Mouse (Mus musculus) kidney, embryonic 16.5 days (tissue): ENCODE results near the gene Gpr180. TPM values are rescaled to one million over a fixed set of nuclear protein-coding genes. Genes with fewer than 3 reads are reported as not detected.
"Not testable (repeated sequence)": the region's sequence is repeated elsewhere in the genome, so short reads cannot be mapped to it uniquely, and the experiment has no call there.

Source experiments
- ATAC-seq: fragments of 200-750 bp; cut with Nextera tagmentation; 2 replicates; pipeline ENCODE4 v1.8.0; 2017; ENCODE audit warnings: moderate TSS enrichment; ENCODE audit not compliant: low FRiP score, low TSS enrichment
- H3K27ac ChIP-seq: fragments of 300-500 bp; sonication (generic); 2 replicates; pipeline ENCODE4 v1.5.1; 2014; ENCODE audit warnings: low read length
- H3K27me3 ChIP-seq: fragments of 300-500 bp; sonication (generic); 2 replicates; pipeline ENCODE4 v1.6.1; 2014; ENCODE audit warnings: low read length, control low read depth, mixed read lengths; ENCODE audit not compliant: insufficient read depth
- H3K36me3 ChIP-seq: fragments of 300-500 bp; sonication (generic); 2 replicates; pipeline ENCODE4 v1.6.1; 2014; ENCODE audit warnings: low read length, control low read depth, mixed read lengths; ENCODE audit not compliant: insufficient read depth
- H3K4me1 ChIP-seq: fragments of 300-500 bp; sonication (generic); 2 replicates; pipeline ENCODE4 v1.6.1; 2014; ENCODE audit warnings: low read length, control low read depth, mixed read lengths; ENCODE audit not compliant: insufficient read depth
- H3K4me2 ChIP-seq: fragments of 300-500 bp; sonication (generic); replicated peaks from 2 replicates; pipeline ENCODE4 v1.6.1; 2014; ENCODE audit warnings: low read depth, low read length
- H3K4me3 ChIP-seq: fragments of 300-500 bp; sonication (generic); 2 replicates; pipeline ENCODE4 v1.5.1; 2014; ENCODE audit warnings: mild to moderate bottlenecking, low read length
- H3K9ac ChIP-seq: fragments of 300-500 bp; sonication (generic); replicated peaks from 2 replicates; pipeline ENCODE4 v1.6.1; 2014; ENCODE audit warnings: low read length
- H3K9me3 ChIP-seq: fragments of 300-500 bp; sonication (generic); 2 replicates; pipeline ENCODE4 v1.6.1; 2016; ENCODE audit warnings: low read length, control low read depth
- WGBS: fragments of 180-500 bp; shearing (Covaris S2); extraction: QIAGEN DNeasy Blood & Tissue Kit; methylation state at CpG from one replicate; pipeline ENCODE4 v1.1.7; 2014; 5-methylcytosine and 5-hydroxymethylcytosine counted together
- polyA plus RNA-seq: library from polyadenylated mRNA; unstranded; fragments of >200 nt; fragmentation: Nextera tagmentation; extraction: Ambion mirVana; gene quantifications from 2 replicates; pipeline ENCODE4 v1.2.1, GENCODE M21; 2015

Gpr180 gene
- polyA plus RNA-seq, result 57.2 and 60.3 TPM in 2 replicates

GRCm38 (mm10) chr14:118136744-118137452 is at the start of gene Gpr180:
Gene Gpr180, plus strand, starts transcription at chr14:118137158.
- peaks cover 21% of the 10 kb centered on the region for H3K4me1 ChIP-seq
- H3K36me3 ChIP-seq, result peaks cover 23% of the 10 kb centered on the region
- peak within 1 kb of the TSS; percentile 78 for H3K4me2 ChIP-seq
- ATAC-seq, result peak; percentile 97
- WGBS, result under 1% methylated on average over 63 of the region's 77 CpGs
- H3K4me3 ChIP-seq, result peak within 1 kb of the TSS; percentile 90
- no peaks in the 10 kb centered on the region for H3K27me3 ChIP-seq
- H3K27ac ChIP-seq, result peak within 1 kb of the TSS; percentile 61
- no peaks in the 10 kb centered on the region for H3K9me3 ChIP-seq
- H3K9ac ChIP-seq, result peak within 1 kb of the TSS; percentile 87

GRCm38 (mm10) chr14:118088437-118089207 is 48.3 kb upstream of the Gpr180 start:
- peak; percentile 63; the same call in 1 of the 2 replicates for ATAC-seq
- Histone ChIP-seq H3K27me3 (no peaks in the 10 kb centered on the region), H3K27ac (peak overlapping the region; percentile 76), H3K4me3 (peak overlapping the region; percentile 73), H3K4me1 (no peaks in the 10 kb centered on the region; the same call in 1 of the 2 replicates), H3K9ac (peak overlapping the region; percentile 72), H3K4me2 (peak overlapping the region; percentile 76), H3K9me3 (no peaks in the 10 kb centered on the region), H3K36me3 (no peaks in the 10 kb centered on the region)
- 10% methylated on average over 22 of the region's 22 CpGs for WGBS

GRCm38 (mm10) chr14:118089215-118089805 is 47.6 kb upstream of the Gpr180 start:
- WGBS, result under 1% methylated on average over 44 of the region's 44 CpGs
- peak overlapping the region; percentile 76 for H3K4me2 ChIP-seq
- H3K4me3 ChIP-seq, result peak overlapping the region; percentile 73
- no peaks in the 10 kb centered on the region for H3K27me3 ChIP-seq
- H3K9ac ChIP-seq, result peak overlapping the region; percentile 72
- H3K27ac ChIP-seq, result peak overlapping the region; percentile 76
- H3K4me1 ChIP-seq, result no peaks in the 10 kb centered on the region; the same call in 1 of the 2 replicates
- peak; percentile 81 for ATAC-seq
- H3K9me3 ChIP-seq, result no peaks in the 10 kb centered on the region
- H3K36me3 ChIP-seq, result no peaks in the 10 kb centered on the region

- ATAC-seq, result peak; percentile 71
- Histone ChIP-seq H3K36me3 (no peaks in the 10 kb centered on the region), H3K4me1 (no peaks in the 10 kb centered on the region; the same call in 1 of the 2 replicates), H3K4me3 (peak overlapping the region; percentile 73), H3K9me3 (no peaks in the 10 kb centered on the region), H3K27ac (peak overlapping the region; percentile 41; the same call in 1 of the 2 replicates), H3K27me3 (no peaks in the 10 kb centered on the region), H3K9ac (peak overlapping the region; percentile 72), H3K4me2 (peak overlapping the region; percentile 76)
- WGBS, result 2% methylated on average over 18 of the region's 18 CpGs
These were observed 47.1 kb upstream of the Gpr180 start for GRCm38 (mm10) chr14:118089806-118090392.

GRCm38 (mm10) chr14:118098265-118098664 is 38.7 kb upstream of the Gpr180 start:
- Histone ChIP-seq H3K27me3 (no peaks in the 10 kb centered on the region), H3K4me1 (no peaks in the 10 kb centered on the region), H3K9ac (no peak overlapping the region), H3K27ac (no peak overlapping the region), H3K4me2 (no peak overlapping the region), H3K36me3 (no peaks in the 10 kb centered on the region), H3K4me3 (no peak overlapping the region), H3K9me3 (no peaks in the 10 kb centered on the region)
- ATAC-seq, result no peak
- WGBS, result 42% methylated on average over 2 of the region's 2 CpGs

GRCm38 (mm10) chr14:118101227-118101990 is 35.5 kb upstream of the Gpr180 start:
- ATAC-seq, result no peak
- WGBS, result 83% methylated on average over 14 of the region's 14 CpGs
- Histone ChIP-seq H3K9me3 (peaks cover 6% of the 10 kb centered on the region; the same call in 1 of the 2 replicates), H3K9ac (no peak overlapping the region), H3K27me3 (no peaks in the 10 kb centered on the region), H3K4me3 (no peak overlapping the region), H3K27ac (no peak overlapping the region), H3K4me1 (no peaks in the 10 kb centered on the region), H3K36me3 (no peaks in the 10 kb centered on the region), H3K4me2 (no peak overlapping the region)

GRCm38 (mm10) chr14:118107479-118107878 is 29.5 kb upstream of the Gpr180 start:
- H3K9ac ChIP-seq, H3K9me3 ChIP-seq, H3K27ac ChIP-seq, H3K4me2 ChIP-seq, H3K4me3 ChIP-seq, H3K4me1 ChIP-seq, ATAC-seq, H3K27me3 ChIP-seq: not testable (repeated sequence)
- 91% methylated on average over 2 of the region's 2 CpGs for WGBS
- H3K36me3 ChIP-seq, result peaks cover 17% of the 10 kb centered on the region

GRCm38 (mm10) chr14:118113116-118113515 is 23.8 kb upstream of the Gpr180 start:
- peaks cover 4% of the 10 kb centered on the region; the same call in 1 of the 2 replicates for H3K9me3 ChIP-seq
- peaks cover 68% of the 10 kb centered on the region for H3K36me3 ChIP-seq
- H3K27ac ChIP-seq, result no peak overlapping the region
- H3K27me3 ChIP-seq, result no peaks in the 10 kb centered on the region
- no peak overlapping the region for H3K4me3 ChIP-seq
- H3K9ac ChIP-seq, result no peak overlapping the region
- no peak for ATAC-seq
- no peaks in the 10 kb centered on the region for H3K4me1 ChIP-seq
- no peak overlapping the region for H3K4me2 ChIP-seq
- 85% methylated on average over 6 of the region's 6 CpGs for WGBS

GRCm38 (mm10) chr14:118124129-118124528 is 12.8 kb upstream of the Gpr180 start:
- no peak for ATAC-seq
- Histone ChIP-seq H3K4me3 (no peak overlapping the region), H3K4me1 (no peaks in the 10 kb centered on the region), H3K4me2 (no peak overlapping the region), H3K27me3 (no peaks in the 10 kb centered on the region), H3K9me3 (no peaks in the 10 kb centered on the region), H3K9ac (no peak overlapping the region), H3K36me3 (peaks cover 57% of the 10 kb centered on the region), H3K27ac (no peak overlapping the region)
- 86% methylated on average over 5 of the region's 5 CpGs for WGBS
